Mouse (Mus musculus) C2C12 (cell line): ENCODE results near the gene Mrpl41.

Experiments used
- CEBPB ChIP-seq: IDR thresholded peaks from one replicate; pipeline ENCODE4 v1.6.1; 2011; ENCODE audit warnings: low read depth, mild to moderate bottlenecking, control low read depth, moderate library complexity
- CTCF ChIP-seq: IDR thresholded peaks from one replicate; pipeline ENCODE4 v1.5.1; 2011; ENCODE audit not compliant: control insufficient read depth, insufficient read depth, insufficient read length

DNA sequence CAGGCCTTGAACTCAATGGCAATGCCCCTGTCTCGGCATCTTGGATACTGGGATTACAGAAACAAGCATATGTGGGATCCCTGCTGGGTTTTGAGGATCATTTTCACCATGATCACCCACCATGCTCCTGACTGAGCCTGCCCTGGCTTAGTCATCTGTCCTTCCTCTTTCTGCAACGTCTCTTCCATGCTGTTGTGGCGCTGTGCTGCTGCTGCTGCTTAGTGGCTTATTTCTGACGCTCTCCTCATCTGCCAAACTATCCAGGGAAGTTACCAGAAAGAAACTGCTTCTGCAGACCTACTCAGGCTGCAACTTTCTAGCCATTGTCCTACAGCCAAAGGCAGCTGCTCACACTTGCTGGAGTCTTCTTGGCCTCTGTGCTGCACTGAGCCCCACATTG, 4.5 kb downstream of the Mrpl41 start:
- TF ChIP-seq CTCF (no peak), CEBPB (no peak)
